Mouse (Mus musculus) heart, postnatal 0 days (tissue): Measurements from ENCODE around the gene Prkar1b.

Experiments used
- CTCF ChIP-seq: IDR thresholded peaks from 2 replicates; pipeline ENCODE4 v1.5.1; 2016; ENCODE audit warnings: antibody characterized with exemption, control low read depth, low read depth
- EP300 ChIP-seq: IDR thresholded peaks from 2 replicates; pipeline ENCODE4 v1.6.1; 2016; ENCODE audit warnings: antibody characterized with exemption, low read depth

GRCm38 (mm10) chr5:139017371-139018124 lies 132.3 kb downstream of the Prkar1b start:
- no peak for TF ChIP-seq CTCF
- TF ChIP-seq EP300, result no peak
